Mouse (Mus musculus) ZHBTc4 (cell line): ENCODE data around the gene Taok3.

Source experiments
- DNase-seq: peaks from one replicate; pipeline ENCODE4 v3.0.0-alpha.2; 2011; ENCODE audit warnings: low read depth, low spot score

The Taok3 gene

DNA sequence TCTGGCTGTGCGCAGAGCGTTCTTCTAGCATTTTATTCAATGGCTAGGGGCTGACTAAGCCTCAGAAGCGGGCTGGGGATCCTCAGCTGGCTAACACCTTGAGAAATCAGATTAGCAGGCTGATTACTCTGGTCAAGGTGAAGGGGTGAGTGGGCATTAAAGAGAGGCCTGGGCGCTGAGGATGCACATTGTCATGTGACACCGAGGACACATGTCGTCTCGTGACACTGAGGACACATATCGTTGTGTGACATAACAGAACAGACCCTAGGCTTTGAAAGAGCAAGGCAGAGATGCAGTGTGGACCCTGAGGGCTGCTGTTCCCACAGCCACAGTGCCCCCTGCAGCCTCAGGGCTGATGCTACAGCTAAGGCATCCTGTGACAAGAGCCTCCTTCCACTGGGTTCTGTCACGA lies 23.8 kb downstream of the Taok3 start:
- DNase-seq = peak; percentile 68

GRCm38 (mm10) chr5:117146165-117146564 lies 26.2 kb downstream of the Taok3 start:
- DNase-seq = no peak

GRCm38 (mm10) chr5:117147187-117148095 lies 27.5 kb downstream of the Taok3 start:
- DNase-seq = peak; percentile 68

- DNase-seq = no peak
These were observed 29.4 kb downstream of the Taok3 start for GRCm38 (mm10) chr5:117149054-117149942.

GRCm38 (mm10) chr5:117150068-117150467 lies 30.1 kb downstream of the Taok3 start:
- DNase-seq = no peak

GRCm38 (mm10) chr5:117152944-117153343 lies 33.0 kb downstream of the Taok3 start:
- DNase-seq = peak; percentile 25

DNA sequence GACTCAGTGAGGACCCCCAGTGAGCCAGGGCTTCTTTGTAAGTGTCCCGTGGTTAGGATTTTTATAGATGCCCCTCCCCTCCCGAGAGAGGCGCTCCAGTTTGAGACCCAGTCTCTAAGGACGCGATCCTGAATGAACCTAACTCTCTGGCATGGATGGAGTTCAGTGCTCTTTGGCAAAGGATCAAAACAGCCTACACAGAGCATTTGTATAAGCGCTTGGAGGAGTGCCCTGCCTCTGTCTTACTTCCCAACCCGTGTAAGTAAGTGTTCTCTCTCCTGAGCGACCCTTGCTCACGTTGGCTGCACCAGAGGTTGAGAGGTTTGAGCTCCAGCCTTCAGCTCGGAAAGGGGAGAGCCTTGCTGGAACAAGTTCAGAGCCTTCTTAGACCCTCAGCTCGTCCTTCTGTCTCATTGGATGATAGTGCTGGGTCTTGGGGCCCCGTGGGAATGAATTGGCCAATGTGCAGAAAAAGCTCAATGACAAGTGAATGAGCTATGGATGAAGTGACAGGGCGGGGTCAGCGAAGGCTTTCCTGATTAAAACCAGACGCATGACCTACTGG lies 33.7 kb downstream of the Taok3 start:
- DNase-seq = peak; percentile 43

DNA sequence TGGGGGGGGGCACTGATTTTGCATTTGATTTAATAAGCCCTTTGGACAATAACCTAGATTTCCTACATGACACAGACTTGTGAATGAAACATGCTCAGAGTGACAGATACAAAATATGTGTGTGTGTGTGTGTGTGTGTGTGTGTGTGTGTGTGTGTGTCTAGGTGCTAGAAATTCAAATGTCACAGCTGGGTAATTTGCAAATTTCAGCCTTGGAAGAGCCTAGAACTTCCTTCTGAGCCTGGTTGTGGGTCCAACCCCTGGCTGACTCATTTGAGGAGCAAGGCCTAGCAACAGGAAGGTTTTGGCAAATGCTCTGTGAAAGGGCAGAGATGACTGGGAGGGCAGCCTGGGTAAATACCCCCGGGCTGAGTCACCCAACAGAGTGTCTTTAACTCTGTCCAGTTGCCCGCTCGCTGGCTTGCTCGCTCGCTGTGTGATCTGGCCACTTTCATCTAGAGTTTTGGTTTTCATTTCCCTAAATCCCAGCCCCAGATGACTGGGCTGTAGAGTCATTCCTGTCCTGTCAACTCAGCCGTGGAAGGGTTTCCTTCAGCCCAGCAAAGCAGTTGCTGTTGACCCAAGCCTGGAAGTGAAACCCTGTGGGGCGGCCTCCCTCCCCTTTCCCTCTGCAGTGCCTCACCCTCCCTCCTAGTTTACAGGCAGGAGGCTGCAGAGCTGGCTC lies 38.5 kb downstream of the Taok3 start:
- DNase-seq = no peak

- DNase-seq = no peak
These were observed 39.4 kb downstream of the Taok3 start for GRCm38 (mm10) chr5:117159326-117159725.

DNA sequence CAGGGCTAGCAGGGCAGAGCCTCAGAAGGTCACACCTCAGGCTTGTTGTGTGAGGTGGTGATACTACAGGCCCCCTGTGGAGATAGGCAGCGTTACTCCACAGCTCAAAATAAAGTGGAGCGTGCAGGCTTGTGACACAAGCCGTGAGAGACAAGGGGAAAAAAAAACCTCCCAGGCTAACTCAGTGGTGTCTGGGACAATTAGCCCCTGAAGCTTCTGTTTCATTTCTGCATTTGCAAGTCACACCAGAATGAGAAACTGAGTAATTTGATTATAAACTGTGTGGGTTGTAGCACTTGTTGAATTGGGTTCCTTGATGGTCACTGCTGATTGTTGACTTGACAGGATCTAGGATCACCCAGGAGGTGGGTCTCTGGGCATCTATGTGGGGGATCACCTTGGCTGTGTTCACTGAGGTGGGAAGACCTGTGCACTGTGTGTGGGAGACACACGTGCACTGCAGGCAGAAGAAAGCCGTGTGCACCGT lies 39.9 kb downstream of the Taok3 start:
- DNase-seq = peak; percentile 27

- DNase-seq = no peak
These were observed 40.6 kb downstream of the Taok3 start for GRCm38 (mm10) chr5:117160499-117160898.

DNA sequence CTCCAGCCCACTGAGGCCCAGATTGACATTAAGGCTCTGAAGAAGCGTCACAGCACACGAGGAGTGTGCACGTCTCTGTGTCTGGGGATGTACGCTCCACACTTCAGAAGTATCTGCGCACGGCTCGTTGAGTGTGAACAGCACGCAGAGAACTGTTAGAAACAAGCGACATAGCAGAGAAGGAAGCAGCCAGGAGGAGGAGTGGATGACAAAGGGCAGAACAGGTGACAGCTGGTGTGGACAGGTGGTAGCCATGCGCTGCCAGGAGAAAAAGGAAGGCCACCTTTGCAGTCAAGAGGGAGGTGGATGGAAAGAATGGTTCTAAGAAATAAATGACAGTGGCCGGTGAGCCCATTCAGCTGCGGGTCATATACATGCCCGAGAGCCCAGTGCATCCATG lies 43.9 kb downstream of the Taok3 start:
- DNase-seq = no peak

DNA sequence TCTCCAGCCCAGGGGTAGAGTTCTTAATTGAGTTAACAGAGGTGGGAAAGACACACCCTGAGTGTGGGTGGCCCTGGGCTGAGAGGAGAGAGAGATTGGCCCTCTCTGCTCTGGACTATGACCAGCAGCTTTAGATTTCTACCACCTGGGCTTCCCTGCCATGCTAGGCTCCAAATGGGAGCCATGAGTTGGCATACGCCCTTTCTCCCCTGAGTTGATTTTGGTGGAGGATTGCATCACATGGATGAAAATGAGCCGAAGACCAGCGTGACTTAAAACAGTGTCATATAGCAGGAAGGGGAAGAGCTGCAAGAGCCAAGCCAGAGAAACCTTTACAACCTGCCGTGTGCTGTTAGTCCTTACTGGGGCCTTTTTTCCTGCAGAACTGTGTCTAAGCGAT lies 44.6 kb downstream of the Taok3 start:
- no peak for DNase-seq

DNA sequence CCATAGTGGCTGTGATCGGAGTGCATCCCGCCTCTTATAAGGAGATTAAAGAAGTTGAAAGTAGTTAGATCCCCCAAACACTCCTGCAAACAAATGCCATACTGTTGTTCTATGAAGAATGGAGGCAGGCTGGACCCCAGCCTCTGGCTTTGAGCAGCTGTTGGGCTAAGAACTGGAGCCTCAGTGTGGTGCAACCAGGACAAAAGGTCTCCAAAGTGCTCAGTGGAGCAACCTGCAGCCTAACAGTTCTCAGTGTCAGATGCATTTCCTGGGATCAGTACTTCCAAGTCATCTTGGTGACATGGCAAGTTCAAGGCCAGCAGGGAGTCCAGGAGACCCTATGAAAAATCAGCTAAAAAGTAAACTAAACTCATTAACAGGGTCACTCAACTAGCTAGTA lies 45.0 kb downstream of the Taok3 start:
- no peak for DNase-seq

DNA sequence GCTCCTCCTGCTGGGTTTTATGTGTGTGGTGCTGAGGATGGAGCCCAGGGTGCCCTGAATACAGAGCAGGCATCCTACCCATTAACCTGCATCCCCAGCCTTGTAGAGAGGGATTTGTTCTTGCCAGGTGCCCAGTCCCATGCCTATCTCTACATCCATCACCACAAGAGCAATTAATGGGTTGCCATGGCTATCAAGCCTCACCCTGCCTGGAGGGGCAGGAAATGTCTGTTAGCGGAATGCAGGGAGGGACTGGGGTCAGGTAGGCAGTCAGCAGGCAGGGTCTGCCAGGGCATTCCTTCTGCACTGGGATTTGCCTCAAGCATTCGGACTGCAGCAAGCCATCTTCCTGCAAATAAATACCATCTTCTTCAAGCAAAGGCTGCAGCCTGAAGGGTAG lies 46.0 kb downstream of the Taok3 start:
- DNase-seq = no peak

GRCm38 (mm10) chr5:117166811-117167365 lies 47.0 kb downstream of the Taok3 start:
- no peak for DNase-seq

- no peak for DNase-seq
These were observed 48.6 kb downstream of the Taok3 start for GRCm38 (mm10) chr5:117168351-117169100.

DNA sequence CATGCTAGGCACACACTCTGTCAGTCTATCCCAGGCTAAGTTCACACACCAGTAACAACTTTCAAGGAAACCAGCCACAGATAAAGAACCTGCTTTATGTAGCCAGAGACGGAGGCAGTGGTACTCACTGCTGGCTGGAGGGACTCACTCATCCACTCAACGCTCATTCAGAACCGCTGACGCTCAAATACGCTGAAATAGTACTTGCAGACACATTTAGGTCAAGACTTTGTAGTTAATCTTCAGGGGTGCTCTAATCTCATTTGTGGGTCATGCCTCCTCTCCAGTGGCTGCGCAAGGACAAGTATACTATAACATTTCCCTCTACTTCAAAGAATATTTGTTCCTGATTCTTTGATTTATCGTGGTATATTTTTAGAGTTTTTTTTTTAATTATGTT lies 54.1 kb downstream of the Taok3 start:
- no peak for DNase-seq

DNA sequence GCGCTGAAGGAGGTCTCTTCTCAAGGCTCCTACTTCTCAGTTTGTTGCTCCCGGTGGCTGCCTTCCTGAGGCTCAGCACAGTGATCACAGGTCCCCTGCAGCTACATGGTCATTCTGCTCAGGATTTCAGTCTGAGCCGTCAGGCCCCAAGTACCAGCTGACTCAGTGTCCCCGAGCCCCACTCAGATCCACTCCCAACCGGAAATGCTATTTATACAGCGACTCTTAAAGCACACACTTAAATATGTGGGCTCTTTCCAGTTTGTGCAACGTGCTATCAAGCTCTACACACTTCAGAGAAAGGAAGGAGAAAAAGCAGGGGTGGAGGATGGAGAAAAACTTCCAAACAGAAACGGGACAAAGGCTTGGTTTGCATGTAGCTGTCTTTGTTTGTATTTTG lies 56.0 kb downstream of the Taok3 start:
- no peak for DNase-seq

DNA sequence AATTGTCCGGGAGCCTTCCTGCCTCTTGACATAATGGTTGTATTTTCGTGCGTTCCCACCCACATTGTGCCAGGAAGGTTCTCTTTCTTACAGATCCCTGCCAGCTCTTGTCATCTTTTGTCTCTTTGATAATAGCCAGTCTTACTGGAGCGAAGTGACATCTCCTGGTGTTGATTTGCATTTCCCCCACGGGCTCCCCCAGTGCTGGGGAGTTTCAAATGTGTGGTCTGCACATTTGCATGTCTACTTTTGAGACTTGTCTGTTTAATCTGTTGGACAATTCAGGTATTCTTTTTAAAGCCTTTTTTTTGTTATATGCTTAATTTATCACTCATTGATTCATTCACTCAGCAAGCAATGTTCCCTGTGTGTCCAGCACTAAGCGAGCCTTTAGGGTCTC lies 58.1 kb downstream of the Taok3 start:
- peak; percentile 41 for DNase-seq
